Mouse (Mus musculus): ENCODE measurements around the gene Lasp1. TPM values are rescaled to one million over a fixed set of nuclear protein-coding genes. Genes with fewer than 3 reads are reported as not detected.

Gene Lasp1
- polyA plus RNA-seq, 1 experiment from 2014 or later = 45.1 TPM

DNA sequence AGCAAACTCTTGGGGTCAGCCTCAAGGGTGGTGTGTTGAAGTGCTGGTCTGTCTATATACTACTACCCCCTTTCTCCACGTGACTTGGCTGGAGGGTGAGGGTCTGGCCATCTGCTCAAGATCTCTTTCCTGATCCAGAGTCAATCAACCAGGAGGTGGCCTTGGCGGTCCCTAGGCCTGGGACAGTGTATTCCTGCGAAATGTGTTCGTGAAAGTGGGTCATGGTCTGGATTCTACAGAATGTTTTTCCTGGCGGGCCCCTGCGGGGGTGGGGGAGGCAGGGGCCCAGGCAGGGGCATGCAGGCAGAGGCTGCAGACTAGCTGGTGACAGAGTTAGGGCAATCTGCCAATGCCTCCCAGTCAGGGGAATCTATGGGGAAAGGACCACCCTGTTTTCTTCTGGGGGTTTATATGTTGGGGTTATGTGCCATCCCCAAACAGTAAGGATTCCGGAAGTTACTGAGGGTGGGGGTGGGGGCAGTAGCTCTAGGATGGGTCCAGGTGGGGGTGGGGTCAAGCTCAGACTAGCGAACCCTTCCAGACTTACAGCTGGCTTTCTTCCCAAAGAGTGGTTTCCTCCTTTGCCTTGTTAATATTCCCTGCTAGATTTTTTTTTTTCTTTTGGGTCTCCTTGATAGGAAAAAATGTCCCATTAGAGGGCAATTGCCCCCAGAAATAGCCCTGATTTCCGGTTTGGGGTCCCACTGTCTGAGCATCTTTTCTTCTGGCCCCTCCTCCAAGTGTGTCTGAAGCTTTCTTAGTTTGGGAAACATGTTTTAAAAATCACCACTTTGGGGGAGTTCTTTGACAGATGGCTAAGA lies 6.3 kb downstream of the Lasp1 start:
- 11% methylated on average over 9 of the region's 9 CpGs for WGBS

DNA sequence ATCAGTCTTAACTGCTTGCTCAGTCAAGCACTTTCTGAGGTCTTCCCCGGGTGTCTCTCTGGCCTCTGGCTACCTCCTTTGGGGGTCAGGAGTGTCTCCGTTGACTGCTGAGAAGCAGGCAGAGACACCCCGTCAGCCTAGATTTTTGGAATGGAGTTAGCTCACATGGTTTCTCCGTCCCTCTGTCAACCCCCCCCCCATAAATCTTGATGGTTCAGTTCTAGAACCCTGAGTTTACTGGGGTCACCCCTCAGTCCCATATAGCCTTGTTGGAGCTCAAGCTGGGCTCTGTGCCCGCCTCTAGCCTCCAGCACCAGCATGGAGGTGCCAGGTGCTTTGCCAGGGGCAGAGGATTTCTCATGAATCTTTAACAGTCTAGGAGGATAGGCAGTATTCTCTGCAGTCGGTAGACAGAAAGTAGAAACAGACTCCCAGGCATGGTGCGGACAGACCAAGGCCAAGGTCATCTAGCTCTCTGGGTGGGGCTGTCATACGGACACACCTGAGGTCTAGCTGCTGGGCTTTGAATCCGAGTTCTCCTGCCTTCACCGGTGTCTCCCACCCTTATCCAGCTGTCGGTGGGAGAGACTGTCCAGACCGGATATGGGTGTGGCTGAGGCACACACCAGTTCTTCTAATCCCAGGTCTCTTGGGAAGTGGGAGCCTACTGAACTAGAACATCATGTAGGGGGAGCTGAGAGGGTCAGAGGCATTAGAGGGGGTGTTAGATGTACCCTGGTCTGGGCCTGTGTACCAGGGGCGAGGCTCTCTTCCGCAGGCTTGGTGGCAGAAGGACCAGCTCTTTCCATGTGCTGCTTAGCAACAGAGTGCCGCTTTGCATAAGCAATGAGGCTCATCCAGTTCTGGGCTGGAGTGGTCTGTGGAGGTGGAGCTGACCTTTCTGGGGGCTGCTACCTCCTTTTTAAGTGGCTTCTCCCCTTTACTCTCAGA lies 7.1 kb downstream of the Lasp1 start:
- WGBS = 31% methylated on average over 15 of the region's 15 CpGs
- peak overlapping the region; percentile 61 for H3K4me2 ChIP-seq
- H3K4me1 ChIP-seq = peaks cover 99% of the 10 kb centered on the region
- H3K36me3 ChIP-seq = peaks cover 31% of the 10 kb centered on the region
- H3K9me3 ChIP-seq = no peaks in the 10 kb centered on the region
- peak overlapping the region; percentile 19; the same call in 1 of the 2 replicates for H3K4me3 ChIP-seq
- ATAC-seq (ENCODE audit: extremely low read depth, insufficient number of reproducible peaks, low FRiP score, low TSS enrichment) = no peak
- H3K9ac ChIP-seq = peak overlapping the region; percentile 52
- H3K27ac ChIP-seq (replicated peaks) = peak overlapping the region; percentile 89
- no peaks in the 10 kb centered on the region for H3K27me3 ChIP-seq (replicated peaks)

More for the DNA sequence above, 6.3 kb downstream of the Lasp1 start:
- no peak for ATAC-seq (ENCODE audit: extremely low read depth, insufficient number of reproducible peaks, low FRiP score, low TSS enrichment)
- peak overlapping the region; percentile 19 for H3K4me3 ChIP-seq
- H3K9me3 ChIP-seq = no peaks in the 10 kb centered on the region
- H3K9ac ChIP-seq = peak overlapping the region; percentile 52
- H3K27me3 ChIP-seq (replicated peaks) = no peaks in the 10 kb centered on the region
- peaks cover 92% of the 10 kb centered on the region for H3K4me1 ChIP-seq
- H3K4me2 ChIP-seq = peak overlapping the region; percentile 61
- peak overlapping the region; percentile 89 for H3K27ac ChIP-seq (replicated peaks)
- H3K36me3 ChIP-seq = peaks cover 26% of the 10 kb centered on the region

DNA sequence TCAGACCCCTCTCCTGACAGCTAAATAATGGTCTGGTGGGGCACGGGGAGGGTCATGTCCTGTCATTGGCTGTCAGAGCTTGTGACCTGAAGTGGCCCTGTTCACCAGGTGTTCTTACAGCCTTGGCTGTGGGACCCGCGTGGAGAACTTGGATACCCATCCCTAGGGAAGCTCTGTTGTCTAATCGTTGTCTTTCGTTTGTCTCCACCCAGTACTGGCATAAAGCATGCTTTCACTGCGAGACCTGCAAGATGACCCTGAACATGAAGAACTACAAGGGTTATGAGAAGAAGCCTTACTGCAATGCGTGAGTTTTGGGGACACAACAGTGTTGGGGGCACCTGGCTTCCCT lies 7.8 kb downstream of the Lasp1 start:
- Histone ChIP-seq H3K4me2 (peak overlapping the region; percentile 61; the same call in 1 of the 2 replicates), H3K9ac (peak overlapping the region; percentile 52), H3K9me3 (no peaks in the 10 kb centered on the region), H3K4me3 (no peak overlapping the region), H3K4me1 (peaks cover 99% of the 10 kb centered on the region), H3K27ac (replicated peaks) (peak overlapping the region; percentile 89), H3K36me3 (peaks cover 31% of the 10 kb centered on the region), H3K27me3 (replicated peaks) (no peaks in the 10 kb centered on the region)
- WGBS = 73% methylated on average over 7 of the region's 7 CpGs
- ATAC-seq (ENCODE audit: extremely low read depth, insufficient number of reproducible peaks, low FRiP score, low TSS enrichment) = no peak

DNA sequence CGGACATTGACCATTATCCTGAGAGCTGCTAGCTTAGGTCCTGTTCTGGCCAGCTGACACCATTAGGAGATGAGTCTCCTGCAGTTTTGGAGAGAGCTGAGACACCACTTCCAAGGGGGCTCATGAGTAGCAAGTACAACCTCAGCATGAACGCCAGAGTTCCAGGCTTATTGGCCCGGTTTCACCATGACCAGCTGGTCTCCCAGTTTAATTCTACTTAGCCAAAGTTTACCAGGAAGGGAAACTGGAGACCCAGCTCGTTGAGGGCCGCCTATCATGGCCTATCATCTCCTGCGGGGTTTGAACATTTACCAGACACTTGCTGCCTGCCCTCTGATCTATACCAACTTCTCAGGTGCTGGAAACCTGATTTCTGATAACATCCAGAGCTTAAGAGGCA lies 8.8 kb downstream of the Lasp1 start:
- Histone ChIP-seq H3K36me3 (peaks cover 36% of the 10 kb centered on the region), H3K9ac (no peak overlapping the region), H3K4me2 (no peak overlapping the region; the same call in 1 of the 2 replicates), H3K4me3 (no peak overlapping the region), H3K27ac (replicated peaks) (peak overlapping the region; percentile 73), H3K4me1 (peaks cover 99% of the 10 kb centered on the region), H3K27me3 (replicated peaks) (no peaks in the 10 kb centered on the region), H3K9me3 (no peaks in the 10 kb centered on the region)
- 26% methylated on average over 6 of the region's 6 CpGs for WGBS
- no peak for ATAC-seq (ENCODE audit: extremely low read depth, insufficient number of reproducible peaks, low FRiP score, low TSS enrichment)

DNA sequence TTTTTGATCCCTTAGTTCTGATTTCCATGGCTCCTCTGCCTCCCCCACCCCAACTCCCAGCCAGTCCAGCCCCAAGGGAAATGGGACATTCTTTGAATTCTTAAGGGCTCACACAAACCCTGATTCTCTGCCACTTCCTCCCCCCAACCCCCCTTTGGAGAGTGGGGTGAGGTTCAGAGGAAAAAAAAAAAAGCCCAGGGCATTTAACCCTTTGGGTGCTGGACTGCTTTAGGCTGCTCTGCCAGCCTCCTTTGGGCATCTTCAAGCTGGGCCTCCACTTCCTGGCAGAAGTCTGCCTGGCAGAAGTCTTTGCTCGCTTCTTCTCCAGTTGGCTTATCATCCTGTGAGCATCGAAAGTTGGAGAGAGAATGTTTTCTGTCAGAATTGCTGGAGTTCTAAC lies 9.3 kb downstream of the Lasp1 start:
- H3K27ac ChIP-seq (replicated peaks) = peak overlapping the region; percentile 73
- no peak overlapping the region for H3K4me3 ChIP-seq

DNA sequence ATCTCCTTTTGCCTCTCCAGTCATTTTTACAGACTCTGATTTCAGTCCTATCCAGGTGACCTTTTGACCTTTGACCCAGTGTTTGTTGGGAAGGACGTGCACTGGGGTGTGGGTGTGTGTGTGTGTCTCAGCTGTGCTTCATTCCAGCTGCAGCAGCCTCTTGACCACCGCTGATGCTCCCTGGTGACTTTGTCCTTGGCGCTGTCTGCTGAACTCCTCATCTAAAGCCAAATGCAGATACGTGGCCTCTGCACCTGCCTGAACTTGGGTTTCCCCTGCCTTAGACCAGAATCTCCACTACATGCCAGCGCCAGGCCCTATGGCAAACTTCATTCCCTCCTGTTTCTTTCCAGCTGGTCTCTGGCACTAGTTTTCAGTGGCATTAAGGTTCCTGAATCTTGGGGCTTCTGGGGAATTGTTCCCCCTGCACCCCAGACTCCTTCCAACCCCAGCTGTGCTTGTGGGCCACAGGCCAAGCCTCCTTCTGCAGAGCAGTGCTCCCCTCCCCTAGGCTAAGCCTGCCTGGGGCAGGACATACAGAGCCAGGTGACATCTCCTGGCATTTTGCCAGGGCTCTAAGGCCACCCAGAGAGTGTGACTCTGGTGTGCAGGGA lies 9.9 kb downstream of the Lasp1 start:
- Histone ChIP-seq H3K4me2 (peak overlapping the region; percentile 8; the same call in 1 of the 2 replicates), H3K36me3 (peaks cover 45% of the 10 kb centered on the region), H3K27me3 (replicated peaks) (no peaks in the 10 kb centered on the region), H3K9me3 (no peaks in the 10 kb centered on the region), H3K4me1 (peaks cover 99% of the 10 kb centered on the region), H3K27ac (replicated peaks) (peak overlapping the region; percentile 73), H3K9ac (peak overlapping the region; percentile 45), H3K4me3 (no peak overlapping the region)
- WGBS = 39% methylated on average over 5 of the region's 5 CpGs
- ATAC-seq (ENCODE audit: extremely low read depth, insufficient number of reproducible peaks, low FRiP score, low TSS enrichment) = no peak

More for the DNA sequence above, 9.3 kb downstream of the Lasp1 start:
- WGBS = 37% methylated on average over 2 of the region's 2 CpGs
- no peaks in the 10 kb centered on the region for H3K27me3 ChIP-seq (replicated peaks)
- H3K4me2 ChIP-seq = peak overlapping the region; percentile 0
- H3K9me3 ChIP-seq = no peaks in the 10 kb centered on the region
- no peak for ATAC-seq (ENCODE audit: extremely low read depth, insufficient number of reproducible peaks, low FRiP score, low TSS enrichment)
- H3K36me3 ChIP-seq = peaks cover 39% of the 10 kb centered on the region
- H3K4me1 ChIP-seq = peaks cover 99% of the 10 kb centered on the region
- peak overlapping the region; percentile 45; the same call in 1 of the 2 replicates for H3K9ac ChIP-seq

DNA sequence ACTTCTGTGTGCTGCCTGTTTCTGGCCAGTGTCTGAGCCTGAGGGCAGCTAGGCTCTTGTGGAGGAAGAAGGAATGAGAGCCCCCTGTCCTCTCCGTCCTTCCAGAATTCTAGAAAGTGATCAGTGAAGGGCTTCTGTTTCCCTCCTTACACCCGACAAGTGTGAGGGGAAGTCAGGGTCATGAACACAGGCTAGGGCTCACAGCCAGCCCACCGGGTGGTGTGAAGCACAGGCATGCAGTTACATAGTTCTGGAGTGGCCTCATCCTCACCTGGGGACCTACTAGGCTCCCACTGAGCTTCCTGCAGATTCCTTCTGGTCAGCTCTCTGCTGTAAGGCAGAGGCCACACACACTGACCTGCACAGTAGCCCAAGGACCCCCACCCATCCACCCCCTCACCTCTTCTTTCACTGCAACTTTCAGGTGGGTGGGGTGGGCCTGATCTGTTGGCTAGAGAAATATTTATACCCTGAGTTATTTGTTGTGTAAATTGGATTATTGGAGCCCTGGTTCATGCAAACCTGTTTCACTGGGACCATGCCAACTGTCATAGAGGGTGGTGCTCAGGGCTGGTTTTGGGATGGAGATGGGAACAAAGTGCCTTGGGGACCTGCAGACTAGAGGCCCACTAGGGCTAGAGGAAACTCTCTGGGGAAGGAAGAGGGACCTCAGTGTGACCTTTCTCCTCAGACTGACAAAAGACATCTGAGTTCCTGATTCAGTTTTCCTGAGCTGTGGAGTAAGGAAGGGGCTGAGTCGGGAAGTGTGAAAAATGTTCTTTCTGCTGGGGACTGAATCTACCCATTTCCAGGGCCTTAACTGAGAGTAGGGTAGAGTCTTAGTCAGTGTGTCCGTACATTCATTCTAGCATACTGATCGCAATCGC lies 10.7 kb downstream of the Lasp1 start:
- peaks cover 98% of the 10 kb centered on the region for H3K4me1 ChIP-seq
- no peak overlapping the region for H3K4me3 ChIP-seq
- peak overlapping the region; percentile 45 for H3K9ac ChIP-seq
- H3K36me3 ChIP-seq = peaks cover 52% of the 10 kb centered on the region
- no peak for ATAC-seq (ENCODE audit: extremely low read depth, insufficient number of reproducible peaks, low FRiP score, low TSS enrichment)
- 46% methylated on average over 7 of the region's 7 CpGs for WGBS
- H3K4me2 ChIP-seq = peak overlapping the region; percentile 8; the same call in 1 of the 2 replicates
- H3K27ac ChIP-seq (replicated peaks) = peak overlapping the region; percentile 73
- no peaks in the 10 kb centered on the region for H3K9me3 ChIP-seq
- no peaks in the 10 kb centered on the region for H3K27me3 ChIP-seq (replicated peaks)

DNA sequence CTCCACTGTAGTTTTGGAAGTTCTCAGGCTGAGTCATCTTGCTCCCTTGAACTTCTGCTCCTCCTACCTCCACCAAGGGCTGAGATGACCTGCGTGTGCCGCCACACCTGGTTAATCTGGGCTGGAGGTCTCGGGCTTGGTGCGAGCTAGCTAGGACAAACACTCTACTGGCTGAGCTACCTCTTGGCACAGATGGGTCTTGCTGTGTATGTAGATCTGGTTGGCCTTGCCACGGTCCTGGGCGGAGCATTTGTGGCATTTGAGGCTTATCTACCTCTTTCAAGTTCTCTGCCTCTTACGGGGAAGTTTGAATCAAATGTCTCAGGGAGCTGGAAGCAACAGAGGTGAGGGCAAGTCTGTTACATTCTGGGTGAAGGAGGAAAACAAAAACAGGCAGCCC lies 11.6 kb downstream of the Lasp1 start:
- Histone ChIP-seq H3K27ac (replicated peaks) (no peak overlapping the region), H3K9ac (0 out of 2 replicates have a peak overlapping the region, but pooled peaks have one; percentile 24), H3K4me3 (no peak overlapping the region), H3K4me1 (peaks cover 94% of the 10 kb centered on the region), H3K4me2 (no peak overlapping the region), H3K36me3 (peaks cover 61% of the 10 kb centered on the region), H3K9me3 (no peaks in the 10 kb centered on the region), H3K27me3 (replicated peaks) (no peaks in the 10 kb centered on the region)
- WGBS = 61% methylated on average over 7 of the region's 7 CpGs
- no peak for ATAC-seq (ENCODE audit: extremely low read depth, insufficient number of reproducible peaks, low FRiP score, low TSS enrichment)

DNA sequence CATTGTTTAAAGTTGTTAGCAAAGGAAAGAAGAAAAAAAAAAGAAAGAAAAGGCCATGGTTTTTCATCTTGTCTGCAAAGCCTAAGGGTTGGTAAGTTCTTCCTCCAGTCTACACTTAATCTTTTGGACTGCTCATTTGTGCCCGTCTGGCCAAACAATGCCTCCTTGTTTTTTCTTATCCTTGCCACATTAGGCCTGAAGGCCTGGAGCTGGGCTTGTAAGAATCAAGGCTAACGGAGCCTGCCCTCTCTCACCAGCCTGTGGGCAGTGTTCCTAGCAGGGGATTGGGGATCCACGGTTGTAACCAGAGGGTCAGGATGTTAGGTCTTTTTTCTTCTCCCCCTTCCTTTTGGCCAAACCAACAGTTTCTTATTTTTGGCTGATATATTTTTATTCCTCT lies 12.2 kb downstream of the Lasp1 start:
- WGBS = 53% methylated on average over 3 of the region's 3 CpGs
- Histone ChIP-seq H3K4me2 (no peak overlapping the region), H3K36me3 (peaks cover 67% of the 10 kb centered on the region), H3K4me1 (peaks cover 94% of the 10 kb centered on the region), H3K9me3 (no peaks in the 10 kb centered on the region), H3K27ac (replicated peaks) (no peak overlapping the region), H3K27me3 (replicated peaks) (no peaks in the 10 kb centered on the region), H3K9ac (no peak overlapping the region), H3K4me3 (no peak overlapping the region)
- ATAC-seq (ENCODE audit: extremely low read depth, insufficient number of reproducible peaks, low FRiP score, low TSS enrichment) = no peak

DNA sequence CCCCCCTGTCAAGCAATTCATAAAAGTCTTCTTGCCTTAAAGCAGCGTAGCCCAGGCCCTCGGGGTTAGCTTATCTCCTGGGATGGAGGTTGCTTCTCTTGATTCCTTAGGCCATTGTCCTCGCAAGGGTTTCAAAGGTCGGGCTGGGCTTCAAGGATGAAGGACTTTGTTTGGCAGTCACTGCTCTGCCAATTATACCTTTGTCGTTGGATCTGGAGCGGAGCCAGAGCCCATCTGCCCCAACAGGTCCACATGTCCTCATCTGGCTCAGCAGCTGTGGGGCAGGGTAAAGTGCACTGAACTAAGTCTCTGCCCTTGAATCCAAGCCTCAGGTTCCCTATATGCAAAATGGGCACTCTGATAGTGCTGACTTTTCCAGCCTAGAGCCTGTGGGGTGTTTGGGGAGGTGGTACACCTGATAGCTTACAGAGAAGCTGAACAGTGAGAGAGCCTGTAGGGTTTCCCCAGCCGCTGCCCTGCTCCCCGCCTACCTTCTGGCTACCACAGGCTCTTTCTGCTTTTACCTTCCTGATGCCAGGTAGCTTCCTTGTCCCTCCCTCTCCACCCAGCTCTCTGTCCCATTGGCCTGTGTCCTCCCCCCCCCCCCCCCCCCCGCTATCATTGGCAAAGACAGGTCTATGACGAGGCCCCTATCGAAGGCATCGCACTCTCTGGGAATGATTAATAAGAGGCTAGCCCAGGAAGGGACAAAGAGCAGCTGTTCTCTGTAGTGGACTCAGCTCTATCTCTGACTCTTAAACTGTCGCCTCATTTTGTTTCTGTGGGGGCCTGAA lies 13.0 kb downstream of the Lasp1 start:
- H3K4me1 ChIP-seq = peaks cover 94% of the 10 kb centered on the region
- H3K4me3 ChIP-seq = no peak overlapping the region
- no peak for ATAC-seq (ENCODE audit: extremely low read depth, insufficient number of reproducible peaks, low FRiP score, low TSS enrichment)
- 46% methylated on average over 12 of the region's 13 CpGs for WGBS
- H3K4me2 ChIP-seq = no peak overlapping the region
- H3K9ac ChIP-seq = peak overlapping the region; percentile 2; the same call in 1 of the 2 replicates
- peaks cover 74% of the 10 kb centered on the region for H3K36me3 ChIP-seq
- H3K27ac ChIP-seq (replicated peaks) = no peak overlapping the region
- no peaks in the 10 kb centered on the region for H3K27me3 ChIP-seq (replicated peaks)
- no peaks in the 10 kb centered on the region for H3K9me3 ChIP-seq

Measured in heart, embryonic 13.5 days (tissue).